Mouse (Mus musculus) CH12.LX (cell line): Measurements from ENCODE around the gene Ank. TPM values are rescaled to one million over a fixed set of nuclear protein-coding genes. Genes with fewer than 3 reads are reported as not detected.

Experiments used
- DNase-seq: peaks from one replicate; pipeline ENCODE4 v3.0.0-alpha.2; 2013; ENCODE audit errors: extremely low read depth
- H3K27ac ChIP-seq: 2 replicates; pipeline ENCODE4 v1.5.1; 2012; ENCODE audit warnings: low read depth, mild to moderate bottlenecking, control low read depth, moderate library complexity; ENCODE audit not compliant: insufficient read depth
- H3K27me3 ChIP-seq: replicated peaks from 2 replicates; pipeline ENCODE3; 2012; ENCODE audit warnings: inconsistent platforms
- H3K36me3 ChIP-seq, 2 experiments: replicated peaks in 1 of 2; 2 replicates each; pipeline versions ENCODE3 to v1.6.1; 2012; ENCODE audit warnings: inconsistent platforms in 1 of 2, low read length in 1 of 2, mild to moderate bottlenecking in 1 of 2, mixed read lengths in 1 of 2, moderate library complexity in 1 of 2; ENCODE audit not compliant: control insufficient read depth in 1 of 2, insufficient read depth in 1 of 2
- H3K4me1 ChIP-seq, 2 experiments: 2 replicates each; pipeline ENCODE4 v1.6.1; 2012; ENCODE audit warnings: inconsistent platforms in 1 of 2, moderate library complexity in 1 of 2; ENCODE audit not compliant: insufficient read depth in 2 of 2, control insufficient read depth in 1 of 2
- H3K4me2 ChIP-seq: 2 replicates; pipeline ENCODE4 v1.6.1; 2012; ENCODE audit warnings: low read depth, mild to moderate bottlenecking, control low read depth; ENCODE audit not compliant: poor library complexity, insufficient read depth, severe bottlenecking
- H3K4me3 ChIP-seq, 3 experiments: fragments of 150-350 bp in 1 of 3; sonication (generic) in 1 of 3; replicated peaks in 1 of 3; 2 replicates each; pipeline versions ENCODE3 to v1.5.1; 2011 to 2012; ENCODE audit warnings: low read depth in 2 of 3, low read length in 2 of 3, mild to moderate bottlenecking in 2 of 3, moderate library complexity in 2 of 3, control low read depth in 1 of 3, improper control_type of control experiment in 1 of 3, inconsistent platforms in 1 of 3, mixed read lengths in 1 of 3; ENCODE audit not compliant: poor library complexity in 1 of 3
- H3K79me2 ChIP-seq: replicated peaks from 2 replicates; pipeline ENCODE4 v1.6.1; 2012; ENCODE audit warnings: mild to moderate bottlenecking, moderate library complexity; ENCODE audit not compliant: control insufficient read depth, poor library complexity, insufficient read depth, severe bottlenecking; ENCODE audit errors: extremely low read depth
- H3K9ac ChIP-seq: 2 replicates; pipeline ENCODE4 v1.6.1; 2012; ENCODE audit warnings: low read depth, mild to moderate bottlenecking, control low read depth, moderate library complexity; ENCODE audit not compliant: insufficient read depth
- H3K9me3 ChIP-seq: replicated peaks from 2 replicates; pipeline ENCODE3; 2012; ENCODE audit warnings: low read length, inconsistent platforms, mixed read lengths
- BHLHE40 ChIP-seq: IDR thresholded peaks from 2 replicates; pipeline ENCODE4 v1.6.1; 2011; ENCODE audit warnings: mild to moderate bottlenecking, low read depth, low read length, improper control_type of control experiment
- CTCF ChIP-seq, 2 experiments: IDR thresholded peaks in 1 of 2; conservative IDR thresholded peaks in 1 of 2; 2 replicates each; pipeline ENCODE4 v1.5.1; 2011 to 2012; ENCODE audit warnings: low read depth in 2 of 2, low read length in 2 of 2, improper control_type of control experiment in 1 of 2, inconsistent platforms in 1 of 2, mild to moderate bottlenecking in 1 of 2, moderate library complexity in 1 of 2
- E2F4 ChIP-seq: IDR thresholded peaks from 2 replicates; pipeline ENCODE4 v1.6.1; 2011; ENCODE audit warnings: low read depth, low read length, improper control_type of control experiment; ENCODE audit not compliant: insufficient replicate concordance
- ELF1 ChIP-seq: IDR thresholded peaks from 2 replicates; pipeline ENCODE4 v1.6.1; 2014; ENCODE audit warnings: low read depth, mild to moderate bottlenecking, inconsistent platforms, low read length, improper control_type of control experiment
- EP300 ChIP-seq: IDR thresholded peaks from 2 replicates; pipeline ENCODE4 v1.6.1; 2011; ENCODE audit warnings: low read length, improper control_type of control experiment
- GABPA ChIP-seq: IDR thresholded peaks from 2 replicates; pipeline ENCODE4 v1.6.1; 2012; ENCODE audit warnings: low read depth, low read length, improper control_type of control experiment, inconsistent platforms; ENCODE audit not compliant: insufficient replicate concordance
- HCFC1 ChIP-seq: IDR thresholded peaks from 2 replicates; pipeline ENCODE4 v1.6.1; 2012; ENCODE audit warnings: low read depth, mild to moderate bottlenecking, inconsistent platforms, low read length, improper control_type of control experiment
- IRF4 ChIP-seq: IDR thresholded peaks from 2 replicates; pipeline ENCODE4 v1.6.1; 2014; ENCODE audit warnings: low read depth, mild to moderate bottlenecking, inconsistent platforms, low read length, improper control_type of control experiment
- JUND ChIP-seq: conservative IDR thresholded peaks from 2 replicates; pipeline ENCODE4 v1.6.1; 2011; ENCODE audit warnings: low read depth, low read length, improper control_type of control experiment
- MAFK ChIP-seq: IDR thresholded peaks from 2 replicates; pipeline ENCODE4 v1.6.1; 2011; ENCODE audit warnings: low read length, improper control_type of control experiment; ENCODE audit not compliant: insufficient replicate concordance
- MXI1 ChIP-seq: IDR thresholded peaks from 2 replicates; pipeline ENCODE4 v1.6.1; 2011; ENCODE audit warnings: mild to moderate bottlenecking, low read depth, low read length, improper control_type of control experiment
- NELFE ChIP-seq: IDR thresholded peaks from 2 replicates; pipeline ENCODE4 v1.6.1; 2011; ENCODE audit warnings: low read depth, low read length, improper control_type of control experiment
- PAX5 ChIP-seq: IDR thresholded peaks from 2 replicates; pipeline ENCODE4 v1.6.1; 2012; ENCODE audit warnings: low read length, inconsistent platforms, mixed read lengths
- POLR2A ChIP-seq: IDR thresholded peaks from 2 replicates; pipeline ENCODE4 v1.6.1; 2011; ENCODE audit warnings: low read depth, mild to moderate bottlenecking, improper control_type of control experiment, low read length
- POLR2AphosphoS2 ChIP-seq: IDR thresholded peaks from 2 replicates; pipeline ENCODE4 v1.6.1; 2011; ENCODE audit warnings: low read depth, low read length, improper control_type of control experiment
- RAD21 ChIP-seq: IDR thresholded peaks from 2 replicates; pipeline ENCODE4 v1.6.1; 2011; ENCODE audit warnings: low read depth, mild to moderate bottlenecking, low read length, improper control_type of control experiment, moderate library complexity
- RCOR1 ChIP-seq: conservative IDR thresholded peaks from 2 replicates; pipeline ENCODE4 v1.6.1; 2012; ENCODE audit warnings: low read depth, mild to moderate bottlenecking, inconsistent platforms, low read length, improper control_type of control experiment
- SMC3 ChIP-seq: IDR thresholded peaks from 2 replicates; pipeline ENCODE4 v1.6.1; 2011; ENCODE audit warnings: low read depth, low read length, improper control_type of control experiment
- UBTF ChIP-seq: IDR thresholded peaks from 2 replicates; pipeline ENCODE4 v1.6.1; 2012; ENCODE audit warnings: low read depth, mild to moderate bottlenecking, inconsistent platforms, low read length, improper control_type of control experiment, moderate library complexity
- USF2 ChIP-seq: conservative IDR thresholded peaks from 2 replicates; pipeline ENCODE4 v1.6.1; 2011; ENCODE audit warnings: low read depth, low read length, improper control_type of control experiment
- dilution Hi-C: fragments of 300-500 bp; cut with MboI; formaldehyde crosslinking; loops from 2 replicates; pipeline ENCODE4 v1.14.3; 2020; ENCODE audit warnings: low sequenced_read_pairs; ENCODE audit not compliant: extremely low pct_unique_long_range_greater_than_20kb, extremely low pct_ligation_motif_present
- in situ Hi-C: fragments of 300-500 bp; cut with MboI; formaldehyde crosslinking; loops from 3 replicates; pipeline ENCODE4 v1.14.3; 2019; ENCODE audit warnings: low sequenced_read_pairs, low pct_ligation_motif_present, low pct_unique_long_range_greater_than_20kb, mixed read lengths
- polyA plus RNA-seq: library from polyadenylated mRNA; unstranded; fragments of >175 nt; gene quantifications from 2 replicates; pipeline ENCODE4 v1.2.1, GENCODE M21; 2012; ENCODE audit warnings: low read depth; ENCODE audit not compliant: insufficient read length
- total RNA-seq, 2 experiments: library from RNA; depleted of rRNA; stranded (reverse); fragments of 300-350 nt in 1 of 2; fragments of >200 nt in 1 of 2; gene quantifications; 2 replicates each; pipeline ENCODE4 v1.2.3; 2012 to 2014

Gene Ank
- total and polyA plus RNA-seq, 3 experiments = 4.6 to 12.4 (median 8.6) TPM

GRCm38 (mm10) chr15:27600524-27600923, 134.0 kb downstream of the Ank start:
- in situ Hi-C loops (no loop called here), dilution Hi-C loops (no loop called here)
- H3K4me1 ChIP-seq = peaks cover 10 to 39% of the 10 kb centered on the region in 2 experiments
- no peaks in the 10 kb centered on the region for H3K79me2 ChIP-seq
- H3K27ac ChIP-seq = no peak overlapping the region
- no peak overlapping the region for H3K4me3 ChIP-seq
- no peaks in the 10 kb centered on the region for H3K27me3 ChIP-seq
- peaks cover 31 to 84% of the 10 kb centered on the region in 2 experiments for H3K36me3 ChIP-seq
- H3K4me2 ChIP-seq = no peak overlapping the region
- H3K9ac ChIP-seq = no peak overlapping the region
- no peak for DNase-seq
- TF ChIP-seq USF2 (no peak), GABPA (no peak), EP300 (no peak), CTCF (conservative IDR thresholded peaks at IDR 0.05 in 1 of 2, IDR thresholded peaks at IDR 0.05 in 1 of 2; ENCODE audit: low read depth in 2 of 2, low read length in 2 of 2) (no peak), SMC3 (no peak), MAFK (no peak), MXI1 (no peak), HCFC1 (no peak), POLR2A (no peak), IRF4 (no peak), NELFE (no peak), RAD21 (no peak), RCOR1 (no peak)
- no peaks in the 10 kb centered on the region for H3K9me3 ChIP-seq

GRCm38 (mm10) chr15:27604558-27604957, 138.1 kb downstream of the Ank start:
- no peaks in the 10 kb centered on the region; the same call in 1 of the 2 replicates for H3K79me2 ChIP-seq
- DNase-seq = no peak
- no peak overlapping the region for H3K4me3 ChIP-seq
- peaks cover 0 to 11% of the 10 kb centered on the region in 2 experiments; a peak in 1 of 4 replicates for H3K4me1 ChIP-seq
- H3K9me3 ChIP-seq = no peaks in the 10 kb centered on the region
- TF ChIP-seq BHLHE40 = no peak
- no peak for TF ChIP-seq JUND
- no peak for TF ChIP-seq PAX5
- TF ChIP-seq POLR2A = no peak
- no peak for TF ChIP-seq ELF1
- no peak for TF ChIP-seq SMC3
- TF ChIP-seq POLR2AphosphoS2 = no peak
- no peak for TF ChIP-seq RAD21
- no peak for TF ChIP-seq E2F4
- TF ChIP-seq CTCF (conservative IDR thresholded peaks at IDR 0.05 in 1 of 2, IDR thresholded peaks at IDR 0.05 in 1 of 2; ENCODE audit: low read depth in 2 of 2, low read length in 2 of 2) = no peak
- TF ChIP-seq MXI1 = no peak
- no peak for TF ChIP-seq UBTF
- no peak overlapping the region for H3K4me2 ChIP-seq
- in situ Hi-C loops = no loop called here
- dilution Hi-C loops = no loop called here
- no peak overlapping the region for H3K9ac ChIP-seq
- H3K27ac ChIP-seq = no peak overlapping the region
- peaks cover 53 to 96% of the 10 kb centered on the region in 2 experiments for H3K36me3 ChIP-seq
- no peaks in the 10 kb centered on the region for H3K27me3 ChIP-seq
